Mouse (Mus musculus) cerebellum, adult 2 months (tissue): ENCODE measurements at regions not wholly inside any gene's neighbourhood (a gene's known extent, or its start where the extent isn't known, plus 50 kb on each side); places are given as distances from the start of the nearest gene placed in this dataset.

Source experiments
- CTCF ChIP-seq: fragments of 200-500 bp; IDR thresholded peaks from 2 replicates; pipeline ENCODE4 v1.5.1; 2011; ENCODE audit warnings: low read depth, mild to moderate bottlenecking, control low read depth, low read length, moderate library complexity, borderline replicate concordance; ENCODE audit not compliant: insufficient read depth
- POLR2A ChIP-seq: fragments of 200-500 bp; IDR thresholded peaks from 2 replicates; pipeline ENCODE4 v1.6.1; 2011; ENCODE audit warnings: low read length, control low read depth, borderline replicate concordance; ENCODE audit not compliant: insufficient read depth

DNA sequence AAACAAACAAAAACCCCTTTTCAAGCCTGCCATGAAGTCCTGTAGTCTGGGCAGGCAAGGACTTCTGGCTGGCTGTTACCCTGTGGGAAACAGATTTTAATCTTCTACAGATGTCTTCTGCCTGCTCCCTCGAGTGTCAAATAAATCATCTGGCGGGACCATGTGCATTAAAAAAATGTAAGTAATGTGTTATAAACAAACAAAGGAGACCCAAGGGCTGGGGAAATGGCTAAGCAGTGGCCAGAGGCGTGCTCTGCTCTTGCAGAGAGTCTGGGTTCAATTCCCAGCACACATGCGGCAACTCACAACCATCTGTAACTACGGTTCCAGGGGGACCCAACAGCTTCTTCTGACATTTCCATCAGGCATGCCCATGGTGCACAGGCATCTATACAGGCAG is 83.3 kb downstream of the Atp1a1 start:
- TF ChIP-seq CTCF (no peak), POLR2A (no peak)
